Mouse (Mus musculus): ENCODE data around the gene Dlg2.
A peak's percentile ranks its signal among the peaks of the same experiment; 100 is the strongest.

Dlg2 gene

DNA sequence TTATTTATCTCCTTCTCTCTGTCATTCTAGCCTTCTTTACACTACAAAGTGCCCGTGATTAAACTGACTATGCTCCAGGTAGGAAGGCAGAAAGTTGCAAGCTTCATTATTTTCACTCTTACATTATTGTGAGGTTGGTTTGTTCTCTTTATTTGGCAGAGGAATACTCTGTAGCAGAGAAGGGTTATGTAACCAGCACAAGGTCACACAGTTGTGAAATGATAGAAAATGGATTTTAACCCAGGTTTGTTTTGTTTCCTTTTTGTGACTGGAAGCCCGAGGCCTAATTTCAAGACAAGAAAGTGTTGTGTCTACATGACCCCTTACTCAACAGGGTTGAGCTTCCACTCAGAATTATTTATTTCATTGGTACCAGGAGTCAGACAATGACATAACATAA is 609.6 kb downstream of the Dlg2 start:
- DNase-seq (ENCODE audit: inconsistent age in 2 of 2, low spot score in 1 of 2): peak in 1 of 2 experiments; percentile 68

DNA sequence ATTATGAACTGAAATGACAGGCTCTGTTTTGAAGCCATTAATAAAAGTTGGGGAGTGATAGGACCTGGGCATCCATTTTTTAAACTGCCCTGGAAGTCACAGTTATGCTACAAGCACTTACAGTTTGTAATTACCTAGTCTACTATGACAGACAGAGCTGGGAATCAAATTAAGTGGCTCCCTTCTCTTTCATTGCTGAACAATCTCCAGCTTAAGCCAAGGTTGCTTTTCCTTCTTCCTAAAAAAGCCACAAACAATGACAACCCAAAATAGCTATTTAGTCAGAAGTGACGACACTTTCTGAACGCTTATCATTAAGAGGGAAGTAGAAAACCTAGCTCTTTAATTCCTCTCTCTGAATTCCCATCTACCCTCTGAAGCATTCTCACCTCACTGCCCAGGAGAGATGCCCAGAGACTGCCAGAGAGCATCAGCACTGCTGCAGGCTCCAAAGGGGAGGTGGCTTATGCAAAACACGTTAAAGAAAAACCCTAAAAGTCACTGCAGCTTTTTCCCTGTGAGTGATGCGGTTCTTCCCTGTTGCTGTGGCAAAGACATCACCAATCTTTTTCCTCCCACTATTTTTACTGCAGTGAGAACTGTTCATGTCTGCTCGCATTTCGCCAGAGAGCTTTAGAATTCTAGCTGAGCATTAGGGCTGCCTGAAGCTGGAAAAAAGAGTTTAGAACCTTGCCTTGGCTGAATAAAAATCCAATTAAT is 612.9 kb downstream of the Dlg2 start:
- no peak for DNase-seq (ENCODE audit: inconsistent age in 2 of 2, low spot score in 1 of 2)

DNA sequence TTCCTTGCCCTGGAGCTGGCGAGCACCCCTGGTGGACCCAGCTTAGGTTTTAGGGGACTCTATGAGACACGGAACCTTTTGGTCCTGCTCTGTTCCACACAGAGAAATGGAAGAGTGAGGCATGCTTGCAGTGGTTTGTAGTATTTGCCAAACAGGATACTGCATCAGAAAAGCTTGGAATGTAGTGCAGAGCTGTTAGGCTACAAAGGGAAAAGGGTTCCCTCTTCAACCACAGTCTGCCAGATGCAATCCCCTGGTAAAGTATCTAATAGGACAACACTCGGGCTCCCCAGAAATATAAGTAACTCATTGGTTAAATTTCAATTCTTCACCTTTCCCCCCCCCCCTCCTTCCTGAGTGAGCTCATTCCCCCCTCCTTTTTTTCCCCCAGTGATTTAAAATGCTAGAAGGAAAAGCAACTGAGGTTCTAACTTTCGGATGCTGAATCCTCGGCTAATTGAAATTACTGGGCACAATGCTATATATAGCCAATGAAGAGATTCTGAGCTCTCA is 613.9 kb downstream of the Dlg2 start:
- no peak for DNase-seq (ENCODE audit: inconsistent age in 2 of 2, low spot score in 1 of 2)

DNA sequence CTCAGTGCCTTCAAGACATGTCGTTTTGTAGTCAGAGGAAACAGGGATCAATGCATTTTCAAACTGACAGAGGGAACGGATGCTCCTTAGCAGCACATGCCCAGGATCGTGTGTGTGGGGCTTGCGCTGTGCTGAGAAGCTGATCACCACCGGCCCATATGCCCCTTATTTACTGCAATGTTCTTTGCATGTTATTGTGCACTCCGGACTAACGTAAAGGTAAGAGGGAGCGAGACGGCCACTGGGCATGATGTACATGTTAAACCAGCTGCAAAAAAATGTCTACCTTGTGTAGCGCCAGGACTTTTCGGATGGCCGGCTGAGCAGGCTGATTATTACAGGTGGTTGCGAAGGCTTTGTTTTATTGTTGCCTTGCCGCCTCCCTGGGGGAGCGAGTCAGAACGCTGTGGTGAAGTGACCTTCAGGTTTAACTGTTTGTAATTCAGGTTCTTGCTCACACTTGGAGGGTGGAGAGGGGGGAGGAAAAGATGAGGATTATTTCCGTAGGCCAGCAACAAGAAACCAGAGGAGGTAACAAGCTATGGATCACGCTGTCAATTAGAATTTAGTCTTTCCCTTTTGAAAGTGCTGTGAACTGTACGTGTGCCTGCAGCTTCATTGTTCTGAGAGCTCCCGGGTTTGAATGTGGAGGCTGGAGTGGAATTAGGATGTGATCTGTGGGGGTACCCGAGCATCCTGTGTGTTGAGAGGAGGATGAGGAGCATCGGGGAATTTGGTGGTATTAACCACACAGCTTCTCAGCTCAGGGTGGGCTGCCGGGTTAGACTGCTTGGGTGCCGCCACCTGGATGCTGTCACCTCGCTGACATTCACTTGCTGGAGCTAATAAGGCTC is 614.6 kb downstream of the Dlg2 start:
- DNase-seq (ENCODE audit: inconsistent age in 2 of 2, low spot score in 1 of 2): peak in 1 of 2 experiments; percentile 27

DNA sequence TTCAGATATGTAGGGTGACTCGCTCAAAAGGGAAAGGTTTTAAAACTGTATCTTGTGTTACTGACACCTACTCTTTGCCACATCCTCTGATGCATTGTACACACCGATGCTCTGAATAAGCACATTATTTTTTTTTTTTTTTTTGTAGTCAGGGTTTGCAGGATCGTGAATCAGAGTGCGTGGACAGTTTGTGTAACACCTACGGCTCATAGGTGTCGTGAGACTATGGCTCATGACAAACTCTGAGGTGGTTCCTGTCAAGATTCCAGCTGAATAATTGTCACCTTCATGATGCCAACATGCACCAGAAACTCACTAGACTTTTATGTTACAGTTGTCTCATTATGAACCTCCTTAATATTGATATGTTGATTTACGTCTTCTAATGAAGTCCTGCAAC is 620.0 kb downstream of the Dlg2 start:
- DNase-seq (ENCODE audit: inconsistent age in 2 of 2, low spot score in 1 of 2): no peak

DNA sequence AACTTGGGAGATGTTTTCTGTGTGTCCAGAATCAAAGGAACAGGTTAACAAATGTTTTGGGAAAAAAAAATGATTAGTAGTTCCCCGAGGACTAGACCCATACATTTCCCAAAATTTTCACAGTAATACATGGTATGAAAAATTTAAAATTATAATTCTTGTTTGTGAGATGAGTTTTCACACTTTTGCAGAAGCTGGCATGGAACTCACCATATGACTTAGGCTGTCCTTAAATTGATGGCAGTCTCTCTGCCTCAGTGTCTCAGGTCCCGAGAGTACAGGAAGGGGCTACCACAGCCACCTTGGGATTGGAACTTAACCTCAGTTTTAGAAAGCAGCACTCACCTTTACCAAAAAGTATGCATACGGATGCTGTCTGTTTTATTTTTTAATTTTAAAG is 622.0 kb downstream of the Dlg2 start:
- DNase-seq (ENCODE audit: inconsistent age in 2 of 2, low spot score in 1 of 2): no peak

DNA sequence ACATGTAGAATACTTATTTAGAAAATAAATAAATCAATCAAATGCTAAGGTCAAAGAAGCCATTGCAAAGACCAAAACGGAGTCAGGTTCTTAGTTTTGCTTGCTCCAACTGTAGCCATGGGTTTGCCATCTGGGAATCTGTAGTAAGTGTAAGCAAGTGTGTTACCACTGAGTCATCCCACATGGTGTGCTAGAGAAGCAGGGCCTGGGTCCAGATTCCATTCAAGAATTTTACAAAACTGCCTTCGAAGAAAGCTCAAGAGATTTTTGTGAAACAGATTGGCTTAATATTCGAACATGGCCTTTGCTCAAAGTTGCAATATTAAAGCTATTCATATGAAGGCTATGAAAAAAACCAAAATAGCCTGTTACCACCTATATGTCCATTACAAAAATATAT is 633.1 kb downstream of the Dlg2 start:
- DNase-seq (ENCODE audit: inconsistent age in 2 of 2, low spot score in 1 of 2): no peak

DNA sequence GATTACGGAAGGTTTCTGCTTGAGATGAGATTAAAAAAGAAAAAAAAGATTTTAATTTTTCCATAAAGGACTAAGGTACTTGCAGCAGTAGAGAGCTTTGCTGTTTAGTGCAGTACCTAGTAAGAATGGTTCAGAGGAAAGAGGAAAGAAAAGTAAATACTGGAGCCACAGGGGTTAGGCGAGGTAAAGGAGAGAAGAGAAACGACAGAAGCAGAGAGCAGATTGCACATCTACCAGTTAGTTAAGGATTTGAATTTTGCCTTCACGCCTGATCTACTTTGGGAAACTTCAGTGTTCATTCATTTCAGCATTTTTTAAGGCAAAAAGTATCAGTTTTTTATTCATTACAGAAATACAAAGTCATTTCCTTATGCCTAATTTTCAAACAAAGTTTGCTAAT is 655.7 kb downstream of the Dlg2 start:
- no peak for DNase-seq (ENCODE audit: inconsistent age in 2 of 2, low spot score in 1 of 2)

DNA sequence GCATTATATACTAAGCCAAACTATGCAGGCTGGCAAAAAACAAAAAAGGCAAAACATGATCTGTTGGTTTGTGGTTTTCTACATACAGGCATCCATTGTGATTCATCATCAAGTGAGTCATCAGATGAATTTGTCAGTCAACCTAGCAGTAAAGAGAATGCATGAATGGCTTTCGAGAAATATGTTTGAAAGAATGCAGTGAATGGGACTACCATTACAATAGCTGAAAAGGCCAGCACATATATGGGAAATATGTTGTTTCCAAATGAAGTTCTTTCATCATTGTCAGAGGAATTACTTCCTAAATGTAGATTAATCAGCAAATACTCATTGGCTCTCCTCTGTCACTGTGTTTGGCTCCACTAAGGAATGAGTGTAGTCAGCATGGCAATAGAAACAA is 677.6 kb downstream of the Dlg2 start:
- DNase-seq (ENCODE audit: inconsistent age in 2 of 2, low spot score in 1 of 2): no peak

DNA sequence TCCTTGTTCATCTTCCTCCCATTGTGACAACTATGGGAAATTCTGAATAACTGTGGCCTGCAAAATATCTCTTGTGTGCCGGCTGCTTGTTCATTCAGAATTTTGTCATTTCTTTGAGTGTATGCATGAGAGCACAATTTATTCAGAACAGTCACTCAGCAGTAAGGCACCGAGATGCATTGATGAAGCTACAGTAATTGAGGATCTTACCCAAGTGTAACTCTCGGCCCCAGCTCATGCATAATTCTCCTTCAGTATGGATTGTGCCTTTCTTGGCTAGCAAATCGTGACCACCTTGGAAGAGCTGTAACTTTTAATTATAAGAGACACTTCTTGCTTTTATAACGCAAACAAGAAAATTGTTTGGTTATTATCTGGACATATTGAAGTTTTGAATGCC is 682.7 kb downstream of the Dlg2 start:
- no peak for DNase-seq (ENCODE audit: inconsistent age in 2 of 2, low spot score in 1 of 2)

DNA sequence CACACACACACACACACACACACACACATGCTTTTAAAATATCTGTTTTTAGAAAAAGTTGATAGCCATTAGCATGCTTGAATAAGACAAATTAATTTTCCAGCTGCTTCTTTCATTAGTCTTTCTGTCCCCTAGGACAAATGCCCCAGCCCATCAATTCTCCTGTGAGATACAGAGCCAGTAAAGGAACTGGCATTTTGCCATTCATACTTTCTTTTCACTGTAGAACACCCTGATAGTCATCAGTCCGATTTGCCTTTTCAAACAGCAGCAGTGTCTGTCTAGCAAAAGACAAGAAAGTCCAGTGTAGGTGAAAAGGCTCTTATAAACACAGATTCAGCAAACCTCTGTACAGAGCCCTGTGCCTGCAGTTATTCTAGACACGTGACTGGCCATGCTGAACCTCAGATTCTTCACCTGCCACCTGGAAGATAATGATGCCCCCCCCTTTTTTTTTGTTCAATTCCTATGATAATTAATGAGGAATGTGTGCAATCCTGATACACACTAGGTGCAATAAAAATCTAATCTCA is 685.2 kb downstream of the Dlg2 start:
- no peak for DNase-seq (ENCODE audit: inconsistent age in 2 of 2, low spot score in 1 of 2)

DNA sequence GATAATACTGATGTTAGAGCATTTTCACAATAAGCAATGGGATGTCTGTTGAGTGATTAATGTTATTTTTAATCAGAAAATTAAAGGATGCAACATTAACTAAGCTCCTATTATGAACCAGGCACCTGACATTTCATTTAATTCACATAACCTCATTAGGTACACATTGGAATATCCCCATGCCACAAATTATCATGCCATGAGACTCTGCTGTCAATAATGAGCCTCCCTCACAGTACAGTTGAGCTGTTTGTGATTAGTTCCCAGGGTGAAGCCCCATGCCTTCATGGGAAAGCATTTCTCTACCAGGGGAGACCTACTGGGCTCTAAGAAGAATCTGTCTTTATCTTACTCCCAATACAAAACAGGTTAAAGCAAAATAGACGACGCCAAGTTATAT is 697.1 kb downstream of the Dlg2 start:
- no peak for DNase-seq (ENCODE audit: inconsistent age in 2 of 2, low spot score in 1 of 2)

DNA sequence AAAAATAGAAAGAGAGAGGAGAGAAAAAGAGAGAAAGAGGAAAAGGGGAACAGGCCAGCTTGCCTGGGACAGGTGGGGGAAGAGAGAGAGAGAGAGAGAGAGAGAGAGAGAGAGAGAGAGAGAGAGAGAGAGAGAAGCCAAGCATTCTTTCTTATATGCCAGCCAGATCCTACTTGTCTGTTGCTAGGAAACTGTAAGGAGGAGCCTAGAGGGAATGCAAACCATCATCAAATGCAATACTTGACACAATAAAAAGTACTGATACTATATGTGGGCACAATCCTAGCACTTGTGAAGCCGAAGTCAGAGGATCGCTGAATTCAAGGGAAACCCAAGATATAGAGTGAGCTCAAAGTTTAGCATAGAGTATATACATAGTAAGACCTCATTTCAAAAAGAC is 711.7 kb downstream of the Dlg2 start:
- no peak for DNase-seq (ENCODE audit: inconsistent age in 2 of 2, low spot score in 1 of 2)

DNA sequence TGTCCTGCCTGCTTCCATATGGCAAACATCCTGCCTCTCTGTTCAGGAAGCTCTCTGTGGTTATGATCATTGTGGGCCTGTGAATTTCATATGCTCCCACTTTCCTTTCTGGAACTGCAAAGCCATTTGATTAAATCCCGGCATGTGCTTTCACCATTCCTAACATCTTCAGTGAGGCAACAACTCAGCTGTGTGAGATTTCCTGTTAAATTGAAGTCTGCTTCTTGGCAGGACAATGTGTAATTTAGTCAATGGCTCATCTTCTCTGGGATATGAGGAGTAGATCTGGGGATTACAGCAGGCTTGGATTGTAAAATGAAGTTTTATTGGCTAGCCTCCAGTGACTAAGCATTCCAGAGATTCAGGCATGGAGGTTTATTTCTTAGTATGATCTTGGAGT is 722.9 kb downstream of the Dlg2 start:
- no peak for DNase-seq (ENCODE audit: inconsistent age in 2 of 2, low spot score in 1 of 2)

DNA sequence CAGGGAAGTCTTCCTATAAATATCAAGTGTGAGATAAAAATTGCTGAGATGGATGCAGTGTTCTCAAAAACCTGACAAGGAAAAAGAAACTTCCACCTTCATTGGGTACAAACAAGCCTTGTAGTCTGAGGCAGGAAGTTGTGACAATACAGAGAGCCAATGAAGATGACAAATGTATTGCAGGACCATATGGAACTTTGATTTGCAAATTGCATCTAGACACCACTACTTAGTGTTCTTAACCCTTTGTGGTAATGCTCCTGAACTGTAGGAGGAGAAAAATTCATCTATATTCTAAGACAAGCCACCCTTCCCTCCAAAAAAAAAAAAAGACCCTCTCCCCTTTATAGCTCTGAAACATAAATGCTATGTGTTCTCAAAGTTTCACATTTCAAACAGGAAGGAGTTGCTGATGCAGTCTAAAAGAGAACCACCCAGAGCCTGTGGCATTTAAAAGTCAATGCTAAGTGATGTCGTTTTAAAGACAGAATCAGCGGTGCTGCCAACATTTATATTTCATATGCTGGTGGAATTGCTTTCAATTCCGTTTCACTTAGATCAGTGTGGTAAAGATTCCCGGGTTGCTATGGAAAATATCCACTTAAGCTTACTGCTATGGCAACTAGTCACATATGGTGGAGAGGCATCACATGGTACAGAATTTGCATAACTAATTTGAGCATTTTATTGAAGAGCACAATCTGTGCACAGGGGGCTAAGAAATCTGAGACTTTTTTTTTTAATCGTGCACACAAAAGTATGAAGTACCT is 731.8 kb downstream of the Dlg2 start:
- no peak for DNase-seq (ENCODE audit: inconsistent age in 2 of 2, low spot score in 1 of 2)

DNA sequence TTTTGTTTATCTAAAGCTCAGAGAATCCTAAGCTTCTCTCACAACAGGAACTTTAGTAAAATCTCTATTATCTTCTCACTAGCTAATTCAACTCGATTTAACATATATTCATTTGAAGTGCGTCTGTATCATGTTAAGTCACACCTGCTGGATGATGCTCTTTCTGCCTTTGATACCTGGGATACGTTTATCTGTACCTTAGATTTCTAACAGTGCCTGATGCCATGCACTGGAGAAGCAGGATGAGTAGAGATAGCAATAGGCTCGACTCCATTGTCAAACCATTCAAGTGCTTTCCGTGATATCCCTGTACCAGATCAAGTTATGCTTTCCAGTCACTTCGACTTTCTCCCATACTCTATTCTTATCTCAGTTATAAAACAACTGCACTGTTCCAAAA is 732.5 kb downstream of the Dlg2 start:
- no peak for DNase-seq (ENCODE audit: inconsistent age in 2 of 2, low spot score in 1 of 2)

DNA sequence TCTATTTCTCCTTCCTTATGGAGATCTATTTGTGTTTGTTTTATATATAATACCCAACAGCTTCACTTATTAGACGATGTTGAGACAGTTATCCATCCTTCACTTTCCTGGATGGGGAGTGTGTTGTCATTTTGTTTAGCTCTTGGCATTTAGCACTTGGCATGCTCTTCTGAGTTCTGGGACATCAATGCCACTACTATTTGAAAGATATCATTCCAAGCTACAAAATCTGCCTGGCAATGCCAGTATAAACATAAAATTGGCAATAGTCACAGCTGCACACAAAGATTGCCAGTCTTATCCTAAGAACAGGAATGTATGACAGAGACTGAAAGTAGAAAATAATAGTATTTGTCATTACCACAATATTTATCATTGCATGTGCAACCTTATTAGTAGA is 735.8 kb downstream of the Dlg2 start:
- DNase-seq (ENCODE audit: inconsistent age in 2 of 2, low spot score in 1 of 2): no peak

DNA sequence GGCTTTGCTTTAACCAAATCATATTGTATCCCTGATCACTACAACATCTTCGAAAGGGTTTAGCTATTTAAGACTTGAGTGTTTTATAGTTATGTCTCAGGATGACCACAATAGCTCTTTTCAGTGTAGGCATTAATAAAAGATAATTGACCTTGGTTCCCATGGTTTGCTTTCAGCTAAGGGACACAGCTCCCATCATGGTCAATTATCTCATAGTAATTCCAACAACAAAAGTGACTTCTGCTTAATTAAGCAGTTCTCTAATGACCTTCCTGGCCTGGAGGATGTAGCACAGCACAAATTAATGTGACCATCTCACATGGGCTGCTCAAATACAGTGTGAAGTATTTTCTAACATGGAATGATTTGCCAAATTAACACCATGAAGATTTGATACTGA is 738.4 kb downstream of the Dlg2 start:
- DNase-seq (ENCODE audit: inconsistent age in 2 of 2, low spot score in 1 of 2): no peak

DNA sequence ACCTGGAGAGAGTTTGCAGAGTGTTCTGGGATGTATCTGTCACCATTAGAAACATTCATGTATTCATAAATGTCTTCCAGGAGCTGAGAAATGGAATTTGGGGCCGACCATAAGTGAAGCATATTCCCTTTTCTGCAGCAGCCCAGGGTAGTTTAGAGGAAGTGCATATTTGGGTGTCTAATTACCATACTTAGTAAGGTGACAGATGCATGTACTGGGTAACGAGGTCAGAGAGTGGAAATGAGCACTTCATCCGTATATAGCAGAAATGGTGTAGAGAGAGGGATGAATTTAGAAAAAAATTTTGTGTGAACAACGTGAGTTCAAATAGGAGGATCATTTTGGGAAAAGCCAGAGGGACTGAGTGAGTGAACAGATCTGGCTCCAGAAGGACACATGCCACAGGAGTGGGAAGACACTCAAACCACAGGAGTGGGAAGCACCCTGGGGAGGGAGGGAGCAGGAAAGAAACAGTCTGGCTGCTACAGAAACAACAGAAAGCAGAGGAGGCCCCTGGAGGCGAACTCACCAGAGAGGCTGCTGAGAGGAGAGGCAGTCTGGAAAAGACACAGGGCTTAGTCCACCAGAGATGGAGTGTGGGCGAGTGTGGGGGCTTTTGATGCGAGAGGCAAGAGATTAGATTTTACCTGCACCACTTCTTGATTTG is 742.0 kb downstream of the Dlg2 start:
- no peak for DNase-seq (ENCODE audit: inconsistent age in 2 of 2, low spot score in 1 of 2)

DNA sequence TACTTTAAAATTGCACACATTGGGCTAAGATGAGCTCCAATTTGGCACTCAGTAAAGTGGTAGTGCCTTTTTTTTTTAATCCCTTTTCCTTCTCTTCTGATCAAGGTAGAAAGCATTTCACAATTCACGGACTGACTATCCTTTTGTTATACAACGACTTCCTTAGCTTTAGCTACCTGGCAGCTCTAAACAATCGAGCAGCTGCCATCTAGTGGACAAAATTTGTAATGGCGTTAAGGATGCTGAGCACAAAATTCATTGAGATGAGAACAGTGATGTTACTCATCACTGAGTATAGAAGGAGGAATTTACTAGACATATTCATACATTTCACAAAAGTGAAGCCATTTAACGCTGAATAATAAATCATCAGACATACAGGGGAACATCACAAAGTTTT is 750.0 kb downstream of the Dlg2 start:
- DNase-seq (ENCODE audit: inconsistent age in 2 of 2, low spot score in 1 of 2): peak; percentile 31 to 80

DNA sequence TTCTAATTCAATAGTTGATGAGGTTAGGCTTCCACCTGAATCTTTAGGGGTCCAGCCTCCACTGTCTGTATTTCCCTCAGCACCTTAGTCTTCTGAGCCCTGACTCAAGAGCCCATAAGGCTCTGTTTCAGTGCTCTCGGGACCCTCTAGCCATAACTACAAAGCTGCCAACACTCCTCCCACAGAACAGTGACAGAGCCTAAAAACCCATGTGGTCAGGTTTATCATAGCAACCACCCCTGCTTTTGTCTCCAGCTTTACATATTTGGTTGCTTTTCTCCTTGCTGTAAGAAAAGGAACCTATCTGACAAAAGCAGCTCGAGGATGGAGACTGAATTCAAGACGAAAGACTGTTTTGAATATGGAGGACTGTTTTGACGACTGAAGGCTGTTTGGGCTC is 765.2 kb downstream of the Dlg2 start:
- no peak for DNase-seq (ENCODE audit: inconsistent age in 2 of 2, low spot score in 1 of 2)

Data from adrenal gland, adult (tissue).